Mouse (Mus musculus) liver, adult 2 months (tissue): ENCODE measurements around the gene Shq1. TPM values are rescaled to one million over a fixed set of nuclear protein-coding genes. Genes with fewer than 3 reads are reported as not detected.

Experiments used
- DNase-seq: peaks from one replicate; pipeline ENCODE4 v3.0.0-alpha.2; 2011; ENCODE audit warnings: low read depth, low spot score; ENCODE audit errors: extremely low read depth
- H3K27ac ChIP-seq: fragments of 200-500 bp; replicated peaks from 2 replicates; pipeline ENCODE4 v1.5.1; 2012; ENCODE audit warnings: low read depth, mild to moderate bottlenecking, control low read depth, inconsistent platforms, low read length; ENCODE audit not compliant: insufficient read depth
- H3K27me3 ChIP-seq: fragments of 200-500 bp; 2 replicates; pipeline ENCODE4 v1.6.1; 2012; ENCODE audit warnings: mild to moderate bottlenecking, moderate library complexity, low read length, inconsistent platforms; ENCODE audit not compliant: control insufficient read depth, insufficient read depth
- H3K36me3 ChIP-seq: fragments of 200-500 bp; 2 replicates; pipeline ENCODE4 v1.6.1; 2012; ENCODE audit warnings: low read length, inconsistent platforms; ENCODE audit not compliant: control insufficient read depth, insufficient read depth
- H3K4me1 ChIP-seq: fragments of 200-500 bp; 2 replicates; pipeline ENCODE4 v1.6.1; 2011; ENCODE audit warnings: low read length; ENCODE audit not compliant: control insufficient read depth, insufficient read depth
- H3K4me3 ChIP-seq: fragments of 200-500 bp; 2 replicates; pipeline ENCODE4 v1.5.1; 2011; ENCODE audit warnings: low read depth, mild to moderate bottlenecking, control low read depth, low read length, moderate library complexity; ENCODE audit not compliant: insufficient read depth
- H3K79me2 ChIP-seq: fragments of 200-500 bp; 2 replicates; pipeline ENCODE4 v1.6.1; 2012; ENCODE audit warnings: inconsistent platforms, mild to moderate bottlenecking, low read length, moderate library complexity; ENCODE audit not compliant: control insufficient read depth, insufficient read depth
- H3K9ac ChIP-seq: fragments of 200-500 bp; 2 replicates; pipeline ENCODE4 v1.6.1; 2012; ENCODE audit warnings: low read depth, mild to moderate bottlenecking, control low read depth, inconsistent platforms, low read length
- CTCF ChIP-seq: fragments of 200-500 bp; IDR thresholded peaks from 2 replicates; pipeline ENCODE4 v1.5.1; 2011; ENCODE audit warnings: low read depth, low read length, control low read depth
- POLR2A ChIP-seq: fragments of 200-500 bp; IDR thresholded peaks from 2 replicates; pipeline ENCODE4 v1.6.1; 2011; ENCODE audit warnings: low read length, control low read depth; ENCODE audit not compliant: insufficient read depth; ENCODE audit errors: extremely low read depth
- WGBS: fragments of 180-500 bp; shearing (Covaris S2); methylation state at CpG from one replicate; pipeline ENCODE4 v1.1.7; 2018; 5-methylcytosine and 5-hydroxymethylcytosine counted together
- polyA plus RNA-seq: library from polyadenylated mRNA; depleted of rRNA; stranded (reverse); fragments of >200 nt; gene quantifications from 2 replicates; pipeline ENCODE4 v1.2.3, GENCODE M21; 2012
- total RNA-seq: library from RNA; depleted of rRNA; stranded (reverse); fragments of >200 nt; gene quantifications from 2 replicates; pipeline ENCODE4 v1.2.3, GENCODE M21; 2014

Gene Shq1
- total and polyA plus RNA-seq, 2 experiments = 3.2 to 4.3 TPM

GRCm38 (mm10) chr6:100538570-100538969 lies 132.4 kb downstream of the Shq1 start:
- H3K36me3 ChIP-seq = no peaks in the 10 kb centered on the region
- no peaks in the 10 kb centered on the region for H3K27me3 ChIP-seq
- no peaks in the 10 kb centered on the region for H3K79me2 ChIP-seq
- DNase-seq = no peak
- H3K4me3 ChIP-seq = no peak overlapping the region
- no peak overlapping the region for H3K27ac ChIP-seq
- TF ChIP-seq CTCF = no peak
- TF ChIP-seq POLR2A = no peak
- WGBS = 84% methylated on average over 7 of the region's 7 CpGs
- no peak overlapping the region for H3K9ac ChIP-seq
- H3K4me1 ChIP-seq = no peaks in the 10 kb centered on the region

- Histone ChIP-seq H3K9ac (no peak overlapping the region), H3K36me3 (no peaks in the 10 kb centered on the region), H3K4me3 (no peak overlapping the region), H3K4me1 (no peaks in the 10 kb centered on the region), H3K27ac (no peak overlapping the region), H3K27me3 (no peaks in the 10 kb centered on the region), H3K79me2 (no peaks in the 10 kb centered on the region)
- 84% methylated on average over 6 of the region's 6 CpGs for WGBS
- no peak for TF ChIP-seq CTCF
- DNase-seq = no peak
These were observed 133.0 kb downstream of the Shq1 start for GRCm38 (mm10) chr6:100537987-100538386.

GRCm38 (mm10) chr6:100537042-100537441 lies 133.9 kb downstream of the Shq1 start:
- no peak overlapping the region for H3K4me3 ChIP-seq
- no peaks in the 10 kb centered on the region for H3K27me3 ChIP-seq
- no peaks in the 10 kb centered on the region for H3K36me3 ChIP-seq
- H3K79me2 ChIP-seq = no peaks in the 10 kb centered on the region
- no peak overlapping the region for H3K27ac ChIP-seq
- 49% methylated on average over 5 of the region's 5 CpGs for WGBS
- no peak for TF ChIP-seq POLR2A
- no peak for TF ChIP-seq CTCF
- H3K9ac ChIP-seq = no peak overlapping the region
- no peaks in the 10 kb centered on the region for H3K4me1 ChIP-seq
- DNase-seq = peak; percentile 6

- Histone ChIP-seq H3K27me3 (no peaks in the 10 kb centered on the region), H3K27ac (no peak overlapping the region), H3K79me2 (no peaks in the 10 kb centered on the region), H3K9ac (no peak overlapping the region), H3K36me3 (no peaks in the 10 kb centered on the region), H3K4me1 (no peaks in the 10 kb centered on the region), H3K4me3 (no peak overlapping the region)
- TF ChIP-seq CTCF (no peak), POLR2A (no peak)
- WGBS = 82% methylated on average over 7 of the region's 7 CpGs
- DNase-seq = no peak
These were observed 137.6 kb downstream of the Shq1 start for GRCm38 (mm10) chr6:100533364-100533763.

- TF ChIP-seq POLR2A = no peak
- TF ChIP-seq CTCF = no peak
- H3K79me2 ChIP-seq = no peaks in the 10 kb centered on the region
- WGBS = 60% methylated on average over 8 of the region's 8 CpGs
- no peak overlapping the region for H3K27ac ChIP-seq
- H3K4me1 ChIP-seq = no peaks in the 10 kb centered on the region
- H3K9ac ChIP-seq = no peak overlapping the region
- H3K27me3 ChIP-seq = no peaks in the 10 kb centered on the region
- no peak overlapping the region for H3K4me3 ChIP-seq
- H3K36me3 ChIP-seq = no peaks in the 10 kb centered on the region
- DNase-seq = peak; percentile 41
These were observed 138.6 kb downstream of the Shq1 start for GRCm38 (mm10) chr6:100532326-100532725.

GRCm38 (mm10) chr6:100529673-100530072 lies 141.3 kb downstream of the Shq1 start:
- no peak for DNase-seq
- no peak for TF ChIP-seq CTCF

More at GRCm38 (mm10) chr6:100529673-100530072, 141.3 kb downstream of the Shq1 start:
- Histone ChIP-seq H3K4me1 (no peaks in the 10 kb centered on the region), H3K36me3 (no peaks in the 10 kb centered on the region), H3K4me3 (no peak overlapping the region), H3K27me3 (no peaks in the 10 kb centered on the region), H3K27ac (no peak overlapping the region), H3K79me2 (no peaks in the 10 kb centered on the region), H3K9ac (no peak overlapping the region)
- 96% methylated on average over 3 of the region's 3 CpGs for WGBS
